Mouse (Mus musculus) spleen, adult 2 months (tissue): ENCODE measurements at regions not wholly inside any gene's neighbourhood (a gene's known extent, or its start where the extent isn't known, plus 50 kb on each side); places are given as distances from the start of the nearest gene placed in this dataset.

ENCODE experiments used
- DNase-seq, 2 experiments: peaks; one replicate each; pipeline versions ENCODE4 v3.0.0 to v3.0.0-alpha.2; 2012 to 2021; ENCODE audit warnings: low spot score in 2 of 2, low read depth in 1 of 2
- H3K27ac ChIP-seq: fragments of 200-500 bp; 2 replicates; pipeline ENCODE4 v1.5.1; 2012; ENCODE audit warnings: low read length, inconsistent platforms; ENCODE audit not compliant: insufficient read depth
- H3K27me3 ChIP-seq: fragments of 200-500 bp; 2 replicates; pipeline ENCODE4 v1.6.1; 2012; ENCODE audit warnings: mild to moderate bottlenecking, moderate library complexity, low read length, inconsistent platforms; ENCODE audit not compliant: control insufficient read depth, insufficient read depth
- H3K36me3 ChIP-seq: fragments of 200-500 bp; 2 replicates; pipeline ENCODE4 v1.6.1; 2012; ENCODE audit warnings: mild to moderate bottlenecking, low read length, inconsistent platforms; ENCODE audit not compliant: control insufficient read depth, insufficient read depth
- H3K4me1 ChIP-seq: fragments of 200-500 bp; 2 replicates; pipeline ENCODE4 v1.6.1; 2011; ENCODE audit warnings: inconsistent platforms; ENCODE audit not compliant: control insufficient read depth, insufficient read depth, insufficient read length
- H3K4me3 ChIP-seq: fragments of 200-500 bp; 2 replicates; pipeline ENCODE4 v1.5.1; 2011; ENCODE audit warnings: mild to moderate bottlenecking, inconsistent platforms; ENCODE audit not compliant: insufficient read depth, insufficient read length; ENCODE audit errors: extremely low read depth
- CTCF ChIP-seq: fragments of 200-500 bp; IDR thresholded peaks from 2 replicates; pipeline ENCODE4 v1.5.1; 2011; ENCODE audit warnings: mild to moderate bottlenecking, inconsistent platforms; ENCODE audit not compliant: insufficient read depth, insufficient read length, insufficient replicate concordance; ENCODE audit errors: extremely low read depth
- POLR2A ChIP-seq: fragments of 200-500 bp; IDR thresholded peaks from 2 replicates; pipeline ENCODE4 v1.6.1; 2011; ENCODE audit warnings: low read depth, low read length, inconsistent platforms
- WGBS: fragments of 180-500 bp; shearing (Covaris S2); methylation state at CpG from one replicate; pipeline ENCODE4 v1.1.7; 2018; 5-methylcytosine and 5-hydroxymethylcytosine counted together

GRCm38 (mm10) chr16:93215630-93216029, 388.2 kb downstream of the Setd4 start:
- no peak for DNase-seq
- 33% methylated on average over 4 of the region's 4 CpGs for WGBS
- TF ChIP-seq CTCF (no peak), POLR2A (no peak)
- H3K27ac ChIP-seq, result no peak overlapping the region
- H3K27me3 ChIP-seq, result no peaks in the 10 kb centered on the region
- no peak overlapping the region for H3K4me3 ChIP-seq
- H3K36me3 ChIP-seq, result no peaks in the 10 kb centered on the region
- no peaks in the 10 kb centered on the region for H3K4me1 ChIP-seq

- WGBS, result 77% methylated on average over 6 of the region's 6 CpGs
- no peak for DNase-seq
- Histone ChIP-seq H3K27me3 (no peaks in the 10 kb centered on the region), H3K4me1 (no peaks in the 10 kb centered on the region), H3K36me3 (no peaks in the 10 kb centered on the region), H3K27ac (no peak overlapping the region), H3K4me3 (no peak overlapping the region)
- TF ChIP-seq CTCF (no peak), POLR2A (no peak)
Measured at GRCm38 (mm10) chr16:93213618-93214017, 387.7 kb upstream of the Runx1 start.

- TF ChIP-seq CTCF (no peak), POLR2A (no peak)
- 78% methylated on average over 3 of the region's 3 CpGs for WGBS
Measured at GRCm38 (mm10) chr16:93207675-93208074, 381.7 kb upstream of the Runx1 start.

GRCm38 (mm10) chr16:93207217-93207616, 381.3 kb upstream of the Runx1 start:
- no peak for DNase-seq
- WGBS, result 51% methylated on average over 5 of the region's 5 CpGs
- H3K36me3 ChIP-seq, result no peaks in the 10 kb centered on the region
- H3K27me3 ChIP-seq, result no peaks in the 10 kb centered on the region
- no peak overlapping the region for H3K4me3 ChIP-seq
- TF ChIP-seq CTCF (no peak), POLR2A (no peak)
- H3K4me1 ChIP-seq, result no peaks in the 10 kb centered on the region
- no peak overlapping the region for H3K27ac ChIP-seq

More at GRCm38 (mm10) chr16:93207675-93208074, 381.7 kb upstream of the Runx1 start:
- Histone ChIP-seq H3K27me3 (no peaks in the 10 kb centered on the region), H3K36me3 (no peaks in the 10 kb centered on the region), H3K4me3 (no peak overlapping the region), H3K4me1 (no peaks in the 10 kb centered on the region), H3K27ac (no peak overlapping the region)
- DNase-seq, result no peak

- TF ChIP-seq CTCF (no peak), POLR2A (no peak)
- no peak for DNase-seq
- WGBS, result 86% methylated on average over 4 of the region's 4 CpGs
Measured at GRCm38 (mm10) chr16:93206325-93206724, 380.4 kb upstream of the Runx1 start.

GRCm38 (mm10) chr16:93204601-93205000, 378.7 kb upstream of the Runx1 start:
- DNase-seq, result no peak
- 73% methylated on average over 4 of the region's 4 CpGs for WGBS
- H3K36me3 ChIP-seq, result no peaks in the 10 kb centered on the region
- no peak for TF ChIP-seq CTCF
- H3K4me3 ChIP-seq, result no peak overlapping the region
- no peak overlapping the region for H3K27ac ChIP-seq
- no peaks in the 10 kb centered on the region for H3K27me3 ChIP-seq
- H3K4me1 ChIP-seq, result no peaks in the 10 kb centered on the region

More at GRCm38 (mm10) chr16:93206325-93206724, 380.4 kb upstream of the Runx1 start:
- Histone ChIP-seq H3K4me3 (no peak overlapping the region), H3K27me3 (no peaks in the 10 kb centered on the region), H3K27ac (no peak overlapping the region), H3K4me1 (no peaks in the 10 kb centered on the region), H3K36me3 (no peaks in the 10 kb centered on the region)

- Histone ChIP-seq H3K4me3 (no peak overlapping the region), H3K27ac (no peak overlapping the region), H3K27me3 (no peaks in the 10 kb centered on the region), H3K36me3 (no peaks in the 10 kb centered on the region), H3K4me1 (no peaks in the 10 kb centered on the region)
- no peak for DNase-seq
- no peak for TF ChIP-seq CTCF
- no peak for TF ChIP-seq POLR2A
Measured at GRCm38 (mm10) chr16:93202591-93202990, 376.6 kb upstream of the Runx1 start.

- no peak for DNase-seq
- 82% methylated on average over 8 of the region's 8 CpGs for WGBS
- Histone ChIP-seq H3K27ac (no peak overlapping the region), H3K4me3 (no peak overlapping the region), H3K36me3 (no peaks in the 10 kb centered on the region), H3K27me3 (no peaks in the 10 kb centered on the region), H3K4me1 (no peaks in the 10 kb centered on the region)
- TF ChIP-seq CTCF, result no peak
- no peak for TF ChIP-seq POLR2A
Measured at GRCm38 (mm10) chr16:93197300-93197699, 371.4 kb upstream of the Runx1 start.
